ENCODE assay signal across 9 mouse cellular contexts in genomic region chr12:85194623-85195018, GRCm38 (mm10). TPM values are rescaled to one million over a fixed set of nuclear protein-coding genes. Genes with fewer than 3 reads are reported as not detected.
DNase-seq lines count a peak whose midpoint lies in the region; ATAC-seq lines count a peak whose summit lies in the region.
"Had no signal": no experiment of that assay in that cellular context is flagged by ENCODE, and none has a peak within 500 bp of the region (broad histone marks: within the 10 kb centered on the region; RNA-seq: fewer than 3 reads in every experiment).

No protein-coding gene starts in this region.

- intact Hi-C loops in gastrocnemius, postnatal 36 days (cut with DNase I): no loop called here

- DNase-seq in layer of hippocampus, adult 11-12 months (ENCODE audit: low spot score): peak; percentile 67
- DNase-seq in layer of hippocampus, postnatal 36 days: no peak
- peak; percentile 37 for DNase-seq in adrenal gland, adult 8-10 months
- DNase-seq in gastrocnemius, postnatal 36 days: peak; percentile 86 to 89
- peak; percentile 93 for DNase-seq in kidney, postnatal 10 days
- no peak for DNase-seq in spleen, postnatal 4 days (ENCODE audit: low spot score in 2 of 2)

- H3K27me3 ChIP-seq in midbrain, embryonic 16.5 days (ENCODE audit: control insufficient read depth, insufficient read depth, low read depth, low read length): no peaks in the 10 kb centered on the region
- H3K27me3 ChIP-seq: midbrain, embryonic 12.5 days had no signal

- no peaks in the 10 kb centered on the region for H3K9me3 ChIP-seq in midbrain, embryonic 16.5 days (replicated peaks; ENCODE audit: control insufficient read depth, low read length, poor library complexity, severe bottlenecking)
- H3K9me3 ChIP-seq: midbrain, embryonic 12.5 days had no signal

- WGBS in midbrain, embryonic 16.5 days: 55% methylated on average over 4 of the region's 4 CpGs

- no peaks in the 10 kb centered on the region for H3K36me3 ChIP-seq in midbrain, embryonic 16.5 days (ENCODE audit: control insufficient read depth, insufficient read depth, low read length)
- H3K36me3 ChIP-seq: midbrain, embryonic 12.5 days had no signal

- no peaks in the 10 kb centered on the region for H3K4me1 ChIP-seq in midbrain, embryonic 16.5 days (ENCODE audit: control insufficient read depth, insufficient read depth, low read length)

- H3K27ac ChIP-seq in midbrain, embryonic 16.5 days (ENCODE audit: low read length): no peak overlapping the region; the same call in 1 of the 2 replicates
- H3K27ac ChIP-seq: midbrain, embryonic 12.5 days had no signal

- no peak overlapping the region for H3K9ac ChIP-seq in midbrain, embryonic 16.5 days (ENCODE audit: low read depth, low read length)
- H3K9ac ChIP-seq: midbrain, embryonic 12.5 days had no signal

- no peak overlapping the region for H3K4me2 ChIP-seq in midbrain, embryonic 16.5 days (ENCODE audit: low read length)
- H3K4me2 ChIP-seq: midbrain, embryonic 12.5 days had no signal

- 0 out of 2 replicates have a peak, but pooled peaks have one; percentile 51 for ATAC-seq in midbrain, embryonic 16.5 days
- ATAC-seq in activated CD4-positive, CD25-positive, alpha-beta regulatory T cell, adult 4 months: no peak

- H3K4me3 ChIP-seq in midbrain, embryonic 16.5 days (ENCODE audit: low read depth, low read length): no peak overlapping the region
- H3K4me3 ChIP-seq: midbrain, embryonic 12.5 days had no signal

RNA-seq across cellular contexts. Expression of gene Pgf, which starts 17.0 kb away (rescaled TPM):
- 1 to 10 TPM; 4.2 to 4.5 TPM for total RNA-seq in layer of hippocampus, postnatal 36 days (2021)
- total RNA-seq in adrenal gland, adult 8-10 months (2022): 1 to 10 TPM; 2.4 to 5.9 (median 4.5) TPM
- total RNA-seq in gastrocnemius, postnatal 36 days (2021): 1 to 10 TPM; 1.2 to 1.9 TPM
- polyA plus RNA-seq in midbrain, embryonic 16.5 days (2015; fragmentation: Nextera tagmentation; extraction: Ambion mirVana): 8.0 and 9.0 TPM in 2 replicates
- polyA plus RNA-seq in activated CD4-positive, CD25-positive, alpha-beta regulatory T cell, adult 4 months (2017; shearing (Covaris generic)): not detected

RNA-seq across cellular contexts. Expression of gene Eif2b2, which starts 24.7 kb away (rescaled TPM):
- 10 to 100 TPM; 52.4 to 57.6 TPM for total RNA-seq in layer of hippocampus, postnatal 36 days (2021)
- 100 to 1,000 TPM in 3 of 4 experiments, 10 to 100 TPM in 1; 91.5 to 111 (median 106) TPM for total RNA-seq in adrenal gland, adult 8-10 months (2022)
- total RNA-seq in gastrocnemius, postnatal 36 days (2021): 10 to 100 TPM; 51.0 to 54.7 TPM
- 72.5 and 75.2 TPM in 2 replicates for polyA plus RNA-seq in midbrain, embryonic 16.5 days (2015; fragmentation: Nextera tagmentation; extraction: Ambion mirVana)
- 10 to 100 TPM; 53.5 to 76.2 TPM for polyA plus RNA-seq in activated CD4-positive, CD25-positive, alpha-beta regulatory T cell, adult 4 months (2017; shearing (Covaris generic))

RNA-seq across cellular contexts. Expression of gene Rps6kl1, which starts 43.6 kb away (rescaled TPM):
- total RNA-seq in layer of hippocampus, postnatal 36 days (2021): 10 to 100 TPM; 39.9 to 40.2 TPM
- total RNA-seq in adrenal gland, adult 8-10 months (2022): 1 to 10 TPM; 1.0 to 2.3 (median 1.8) TPM
- 1 to 10 TPM in 1 of 2 experiments, under 1 TPM in 1; 0.64 to 1.1 TPM for total RNA-seq in gastrocnemius, postnatal 36 days (2021)
- polyA plus RNA-seq in midbrain, embryonic 16.5 days (2015; fragmentation: Nextera tagmentation; extraction: Ambion mirVana): 39.3 and 43.3 TPM in 2 replicates
- polyA plus RNA-seq in activated CD4-positive, CD25-positive, alpha-beta regulatory T cell, adult 4 months (2017; shearing (Covaris generic)): under 1 TPM; 0.73 to 0.83 TPM

Comparison
In these comparisons a context has a peak if more than half of its experiments do, and no peak if none do; other contexts are left out.
1. DNase-seq: peak in layer of hippocampus, adult 11-12 months (single experiment), adrenal gland, adult 8-10 months (single experiment), gastrocnemius, postnatal 36 days (2 of 2) and kidney, postnatal 10 days (single experiment); none in layer of hippocampus, postnatal 36 days (0 of 2) and spleen, postnatal 4 days (0 of 2).
2. RNA of gene Rps6kl1, which starts 43.6 kb away (total RNA-seq): 39.9 to 40.2 TPM in layer of hippocampus, postnatal 36 days; 1.0 to 2.3 TPM in adrenal gland, adult 8-10 months and 0.64 to 1.1 TPM in gastrocnemius, postnatal 36 days; every median in the first group is over 10 times any median in the second.